Mouse (Mus musculus): Measurements from ENCODE around the gene Ceacam15. TPM values are rescaled to one million over a fixed set of nuclear protein-coding genes. Genes with fewer than 3 reads are reported as not detected.
"Not testable (repeated sequence)": the region's sequence is repeated elsewhere in the genome, so short reads cannot be mapped to it uniquely, and the experiment has no call there.

Gene Ceacam15
- polyA plus RNA-seq, 1 experiment from 2014 or later = not detected

DNA sequence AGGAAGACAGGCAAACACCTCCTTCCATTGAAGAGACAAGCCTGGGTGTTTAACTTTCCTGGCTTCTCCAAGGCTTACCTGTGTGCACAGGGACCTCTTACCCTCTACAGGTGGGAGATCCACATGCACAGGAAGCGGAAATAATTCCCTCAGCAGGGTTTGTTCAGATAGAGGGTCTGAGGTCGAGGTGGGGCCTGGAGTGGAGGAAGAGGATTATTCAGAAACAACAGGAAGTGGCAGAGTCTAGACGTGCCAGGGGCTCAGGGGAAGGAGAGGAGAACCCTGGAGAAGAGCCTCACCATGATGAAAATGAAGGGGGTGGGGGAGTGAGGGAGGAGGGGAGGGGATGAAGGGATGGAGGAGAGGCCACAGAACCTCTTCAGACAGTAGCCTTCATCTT, 4.7 kb upstream of the Ceacam15 start:
- not testable (repeated sequence) for H3K4me2 ChIP-seq; H3K4me1 ChIP-seq; H3K27me3 ChIP-seq (replicated peaks); H3K27ac ChIP-seq; H3K36me3 ChIP-seq; ATAC-seq (ENCODE audit: insufficient read depth, low FRiP score, low read depth); H3K9me3 ChIP-seq; H3K4me3 ChIP-seq (replicated peaks); H3K9ac ChIP-seq
- 49% methylated on average over 3 of the region's 3 CpGs for WGBS

- 43% methylated on average over 5 of the region's 5 CpGs for WGBS
Measured at GRCm38 (mm10) chr7:16674699-16675098, 806 bp downstream of the Ceacam15 start.

DNA sequence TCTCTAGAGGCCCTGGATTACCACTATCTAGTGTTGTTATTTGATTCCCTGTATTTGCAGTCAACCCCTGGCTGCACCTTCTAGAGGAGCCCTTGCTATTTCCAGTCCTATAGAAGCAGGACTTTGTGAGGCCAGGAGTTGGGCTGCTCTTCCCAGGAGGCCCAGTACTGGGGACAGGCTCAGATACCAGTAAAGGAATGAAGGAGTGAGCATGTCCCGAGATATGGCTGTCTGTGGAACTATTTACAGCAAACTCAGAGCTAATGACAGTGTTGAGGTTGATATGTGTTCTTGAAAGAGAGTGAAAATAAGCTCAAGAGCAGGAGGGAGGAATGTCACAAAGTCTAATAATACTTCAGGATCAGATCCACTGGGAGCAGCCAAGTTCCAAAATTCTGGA, 1.7 kb downstream of the Ceacam15 start:
- H3K4me1 ChIP-seq = no peaks in the 10 kb centered on the region
- no peak overlapping the region for H3K4me3 ChIP-seq (replicated peaks)
- no peak for ATAC-seq (ENCODE audit: insufficient read depth, low FRiP score, low read depth)
- H3K9ac ChIP-seq = no peak overlapping the region
- WGBS = 43% methylated on average over 1 of the region's 1 CpGs
- no peaks in the 10 kb centered on the region for H3K27me3 ChIP-seq (replicated peaks)
- H3K27ac ChIP-seq = no peak overlapping the region
- no peaks in the 10 kb centered on the region for H3K9me3 ChIP-seq
- no peaks in the 10 kb centered on the region for H3K36me3 ChIP-seq
- no peak overlapping the region for H3K4me2 ChIP-seq

More at GRCm38 (mm10) chr7:16674699-16675098, 806 bp downstream of the Ceacam15 start:
- H3K27ac ChIP-seq; H3K4me2 ChIP-seq; H3K36me3 ChIP-seq; H3K27me3 ChIP-seq (replicated peaks); H3K9me3 ChIP-seq; H3K4me1 ChIP-seq; ATAC-seq (ENCODE audit: insufficient read depth, low FRiP score, low read depth); H3K9ac ChIP-seq; H3K4me3 ChIP-seq (replicated peaks): not testable (repeated sequence)

GRCm38 (mm10) chr7:16668331-16668930, 7.1 kb downstream of the Ceacam15 start:
- 80% methylated on average over 5 of the region's 5 CpGs for WGBS
- H3K4me2 ChIP-seq; H3K9ac ChIP-seq; H3K27me3 ChIP-seq (replicated peaks); H3K27ac ChIP-seq; H3K9me3 ChIP-seq; H3K36me3 ChIP-seq; ATAC-seq (ENCODE audit: insufficient read depth, low FRiP score, low read depth); H3K4me3 ChIP-seq (replicated peaks); H3K4me1 ChIP-seq: not testable (repeated sequence)

- no peaks in the 10 kb centered on the region for H3K27me3 ChIP-seq (replicated peaks)
- no peak overlapping the region for H3K9ac ChIP-seq
- no peak overlapping the region for H3K4me2 ChIP-seq
- no peaks in the 10 kb centered on the region for H3K9me3 ChIP-seq
- no peak overlapping the region for H3K4me3 ChIP-seq (replicated peaks)
- ATAC-seq (ENCODE audit: insufficient read depth, low FRiP score, low read depth) = no peak
- no peak overlapping the region for H3K27ac ChIP-seq
- H3K4me1 ChIP-seq = no peaks in the 10 kb centered on the region
- no peaks in the 10 kb centered on the region for H3K36me3 ChIP-seq
- WGBS = 73% methylated on average over 12 of the region's 12 CpGs
Measured at GRCm38 (mm10) chr7:16644260-16644659, 31.2 kb downstream of the Ceacam15 start.

DNA sequence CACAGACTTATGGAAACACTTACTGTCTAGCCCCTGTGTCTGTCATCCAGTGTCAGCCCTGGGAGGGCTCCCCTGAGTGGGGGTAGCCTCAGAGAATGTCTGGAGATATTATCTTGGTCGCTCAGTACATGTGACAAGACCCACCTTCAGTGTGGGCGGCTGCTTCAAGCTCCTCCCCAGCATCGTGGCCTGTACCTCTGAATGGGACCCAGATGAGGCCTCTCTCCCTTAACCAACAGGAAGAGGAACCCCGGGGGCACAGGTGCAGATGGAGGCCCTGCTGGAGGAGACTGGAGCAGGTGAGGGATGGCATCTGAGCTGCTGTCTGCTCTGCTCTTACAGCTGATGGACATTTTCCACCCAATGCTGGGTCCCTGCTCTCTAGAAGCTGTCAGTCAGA, 32.4 kb downstream of the Ceacam15 start:
- WGBS = 60% methylated on average over 3 of the region's 4 CpGs
- not testable (repeated sequence) for H3K27me3 ChIP-seq (replicated peaks); H3K36me3 ChIP-seq; H3K4me2 ChIP-seq; H3K9me3 ChIP-seq; H3K27ac ChIP-seq; ATAC-seq (ENCODE audit: insufficient read depth, low FRiP score, low read depth); H3K4me3 ChIP-seq (replicated peaks); H3K9ac ChIP-seq; H3K4me1 ChIP-seq

DNA sequence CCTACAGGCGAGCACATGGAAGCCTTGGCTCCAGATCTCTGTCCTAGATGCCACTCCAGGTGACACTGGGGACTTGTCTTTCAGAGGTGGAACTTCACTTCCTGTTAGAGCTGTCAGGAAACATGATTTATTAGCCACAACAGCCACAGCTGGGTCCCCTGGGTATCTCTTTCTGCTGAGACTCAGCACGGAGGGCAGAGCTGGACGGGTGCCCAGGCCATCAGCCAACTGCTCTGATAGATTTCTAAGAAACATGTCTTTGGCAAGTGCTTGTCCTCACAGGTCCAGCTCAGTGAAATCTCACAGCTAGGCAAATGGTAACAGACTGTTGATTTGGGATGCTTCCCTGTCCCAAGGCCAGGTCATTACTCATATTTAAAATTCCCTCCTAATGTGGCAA, 36.5 kb downstream of the Ceacam15 start:
- no peak for ATAC-seq (ENCODE audit: insufficient read depth, low FRiP score, low read depth)
- WGBS = 50% methylated on average over 3 of the region's 3 CpGs
- H3K4me3 ChIP-seq (replicated peaks) = no peak overlapping the region

GRCm38 (mm10) chr7:16635116-16635515, 40.4 kb downstream of the Ceacam15 start:
- no peak overlapping the region for H3K4me3 ChIP-seq (replicated peaks)
- H3K36me3 ChIP-seq = no peaks in the 10 kb centered on the region
- H3K9me3 ChIP-seq = no peaks in the 10 kb centered on the region
- no peak overlapping the region for H3K4me2 ChIP-seq
- ATAC-seq (ENCODE audit: insufficient read depth, low FRiP score, low read depth) = no peak
- WGBS = 47% methylated on average over 3 of the region's 3 CpGs
- H3K27me3 ChIP-seq (replicated peaks) = no peaks in the 10 kb centered on the region
- no peak overlapping the region for H3K9ac ChIP-seq
- H3K4me1 ChIP-seq = no peaks in the 10 kb centered on the region
- no peak overlapping the region for H3K27ac ChIP-seq

More for the DNA sequence above, 36.5 kb downstream of the Ceacam15 start:
- no peak overlapping the region for H3K9ac ChIP-seq
- no peaks in the 10 kb centered on the region for H3K27me3 ChIP-seq (replicated peaks)
- no peaks in the 10 kb centered on the region for H3K36me3 ChIP-seq
- H3K27ac ChIP-seq = no peak overlapping the region
- H3K4me2 ChIP-seq = no peak overlapping the region
- H3K9me3 ChIP-seq = no peaks in the 10 kb centered on the region
- H3K4me1 ChIP-seq = no peaks in the 10 kb centered on the region

GRCm38 (mm10) chr7:16633913-16634312, 41.6 kb downstream of the Ceacam15 start:
- not testable (repeated sequence) for H3K27ac ChIP-seq; H3K4me3 ChIP-seq (replicated peaks); H3K9ac ChIP-seq; H3K4me2 ChIP-seq; H3K9me3 ChIP-seq; ATAC-seq (ENCODE audit: insufficient read depth, low FRiP score, low read depth); H3K4me1 ChIP-seq; H3K27me3 ChIP-seq (replicated peaks); H3K36me3 ChIP-seq
- WGBS = 11% methylated on average over 10 of the region's 10 CpGs

- H3K27me3 ChIP-seq (replicated peaks) = no peaks in the 10 kb centered on the region
- no peak overlapping the region for H3K9ac ChIP-seq
- no peak overlapping the region for H3K27ac ChIP-seq
- H3K4me1 ChIP-seq = no peaks in the 10 kb centered on the region
- no peaks in the 10 kb centered on the region for H3K36me3 ChIP-seq
- no peak for ATAC-seq (ENCODE audit: insufficient read depth, low FRiP score, low read depth)
- no peaks in the 10 kb centered on the region for H3K9me3 ChIP-seq
- no peak overlapping the region for H3K4me2 ChIP-seq
- WGBS = 64% methylated on average over 4 of the region's 4 CpGs
- H3K4me3 ChIP-seq (replicated peaks) = no peak overlapping the region
Measured at GRCm38 (mm10) chr7:16631932-16632331, 43.6 kb downstream of the Ceacam15 start.

GRCm38 (mm10) chr7:16631025-16631424, 44.5 kb downstream of the Ceacam15 start:
- no peak for ATAC-seq (ENCODE audit: insufficient read depth, low FRiP score, low read depth)
- H3K9me3 ChIP-seq = no peaks in the 10 kb centered on the region
- 40% methylated on average over 4 of the region's 4 CpGs for WGBS

GRCm38 (mm10) chr7:16629598-16630296, 45.8 kb downstream of the Ceacam15 start:
- no peak overlapping the region for H3K27ac ChIP-seq
- 22% methylated on average over 10 of the region's 10 CpGs for WGBS
- H3K36me3 ChIP-seq = no peaks in the 10 kb centered on the region
- H3K27me3 ChIP-seq (replicated peaks) = no peaks in the 10 kb centered on the region
- no peak overlapping the region for H3K4me2 ChIP-seq
- ATAC-seq (ENCODE audit: insufficient read depth, low FRiP score, low read depth) = no peak
- no peak overlapping the region for H3K4me3 ChIP-seq (replicated peaks)
- no peak overlapping the region for H3K9ac ChIP-seq
- H3K4me1 ChIP-seq = no peaks in the 10 kb centered on the region
- no peaks in the 10 kb centered on the region for H3K9me3 ChIP-seq

More at GRCm38 (mm10) chr7:16631025-16631424, 44.5 kb downstream of the Ceacam15 start:
- H3K27me3 ChIP-seq (replicated peaks) = no peaks in the 10 kb centered on the region
- no peaks in the 10 kb centered on the region for H3K36me3 ChIP-seq
- no peak overlapping the region for H3K4me2 ChIP-seq
- no peak overlapping the region for H3K27ac ChIP-seq
- H3K9ac ChIP-seq = no peak overlapping the region
- no peak overlapping the region for H3K4me3 ChIP-seq (replicated peaks)
- no peaks in the 10 kb centered on the region for H3K4me1 ChIP-seq

All from stomach, embryonic 15.5 days (tissue).